Mouse (Mus musculus): ENCODE measurements around the gene Mdh1b.

Mdh1b gene

DNA sequence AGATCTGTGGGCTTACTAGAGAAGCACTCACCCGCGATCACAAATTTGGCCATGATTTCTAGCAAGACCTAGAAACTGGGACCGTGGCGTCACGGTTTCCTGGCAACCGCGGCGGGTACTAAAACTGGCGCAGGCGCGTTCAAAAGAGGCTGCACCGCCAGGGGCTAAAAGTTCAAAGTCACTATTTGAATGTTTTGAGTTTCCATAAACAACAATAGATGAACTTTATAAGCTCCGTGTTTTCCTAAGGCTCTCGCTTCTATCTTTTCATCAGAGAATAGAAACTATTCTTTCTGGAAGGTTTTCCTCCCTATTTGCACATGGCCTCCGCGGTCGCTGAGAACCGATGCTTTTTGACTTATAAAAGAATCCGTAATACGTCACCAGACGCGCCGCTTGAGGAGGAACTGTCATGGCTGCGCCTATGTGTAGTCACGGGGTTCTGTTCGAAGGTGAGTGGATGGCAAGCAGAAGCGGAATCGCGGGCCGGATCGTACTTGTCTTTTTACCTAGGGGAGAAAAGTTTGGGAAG lies at the start of gene Mdh1b, which contains the start of gene Fastkd2:
Gene Mdh1b (minus strand): TSS at position 79 of the 532 bp plus-strand sequence.
Gene Fastkd2 (plus strand): TSS at position 375 of the 532 bp plus-strand sequence.
- peak; percentile 91 to 92 for DNase-seq

GRCm38 (mm10) chr1:63776902-63777630 lies 46.9 kb upstream of the Mdh1b start:
- no peak for DNase-seq

DNA sequence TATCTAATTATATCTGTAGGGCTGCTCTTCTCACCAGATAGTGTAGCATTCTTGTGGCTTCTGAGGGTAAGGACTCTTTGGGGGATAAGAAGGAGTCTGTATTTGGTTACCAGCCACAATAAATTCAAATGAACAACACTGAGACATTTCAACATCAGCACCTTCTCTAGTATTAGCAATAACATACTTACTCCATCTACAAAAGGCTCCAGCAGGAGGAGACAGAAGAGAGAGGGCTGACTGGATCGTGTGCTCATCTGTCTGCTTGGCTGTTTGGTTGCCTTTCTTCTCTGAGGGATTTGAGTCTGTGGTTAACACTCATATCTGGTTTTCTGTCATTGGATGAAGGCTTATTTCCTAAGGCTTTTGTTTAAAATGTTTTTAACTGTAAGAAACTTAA lies 46.3 kb upstream of the Mdh1b start:
- DNase-seq, result no peak

DNA sequence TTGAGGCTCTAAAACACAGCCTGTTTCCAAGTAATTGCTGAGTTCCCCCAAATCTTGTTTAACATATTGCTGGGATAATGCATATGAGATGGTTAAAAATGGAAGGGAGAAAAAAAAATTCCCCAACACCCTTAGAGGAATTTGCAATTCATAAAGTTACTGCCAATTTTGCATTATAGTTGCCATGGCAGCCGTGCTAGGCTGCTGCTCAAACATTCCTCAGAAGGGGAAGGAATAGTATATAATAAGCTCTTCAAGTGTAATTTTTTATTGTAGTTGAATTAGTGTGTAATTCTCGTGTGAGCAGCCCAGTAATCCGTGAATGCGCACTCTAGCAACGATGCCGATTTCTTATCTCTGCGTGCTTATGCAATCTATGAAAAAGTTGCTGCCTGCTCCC lies 40.2 kb upstream of the Mdh1b start:
- DNase-seq, result no peak

DNA sequence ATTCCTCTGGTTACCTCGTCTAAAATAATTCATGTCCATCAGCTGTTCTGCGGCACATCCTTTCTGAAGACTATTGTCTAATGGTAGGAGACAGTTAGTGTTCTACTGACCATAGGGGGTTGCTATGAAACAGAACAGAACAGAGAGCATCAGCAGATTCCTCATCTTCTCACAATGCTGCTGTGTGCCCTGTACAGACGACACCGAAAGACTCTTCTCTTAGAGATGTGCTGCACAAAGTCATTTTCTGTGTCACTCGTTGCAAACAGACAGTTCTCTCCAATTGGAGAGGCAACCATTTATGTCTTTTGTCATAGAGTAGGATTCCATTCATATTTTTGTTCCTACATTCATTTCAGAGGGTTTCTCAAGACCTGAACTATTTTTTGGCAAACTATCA lies 39.0 kb upstream of the Mdh1b start, which contains the start of gene 4933402D24Rik:
Gene 4933402D24Rik (minus strand): TSS at position 101 of the 400 bp plus-strand sequence.
- no peak for DNase-seq

- peak; percentile 21 to 47 for DNase-seq
Measured at GRCm38 (mm10) chr1:63768112-63768511, 38.0 kb upstream of the Mdh1b start.

- no peak for DNase-seq
Measured at GRCm38 (mm10) chr1:63764395-63764794, 34.3 kb upstream of the Mdh1b start.

DNA sequence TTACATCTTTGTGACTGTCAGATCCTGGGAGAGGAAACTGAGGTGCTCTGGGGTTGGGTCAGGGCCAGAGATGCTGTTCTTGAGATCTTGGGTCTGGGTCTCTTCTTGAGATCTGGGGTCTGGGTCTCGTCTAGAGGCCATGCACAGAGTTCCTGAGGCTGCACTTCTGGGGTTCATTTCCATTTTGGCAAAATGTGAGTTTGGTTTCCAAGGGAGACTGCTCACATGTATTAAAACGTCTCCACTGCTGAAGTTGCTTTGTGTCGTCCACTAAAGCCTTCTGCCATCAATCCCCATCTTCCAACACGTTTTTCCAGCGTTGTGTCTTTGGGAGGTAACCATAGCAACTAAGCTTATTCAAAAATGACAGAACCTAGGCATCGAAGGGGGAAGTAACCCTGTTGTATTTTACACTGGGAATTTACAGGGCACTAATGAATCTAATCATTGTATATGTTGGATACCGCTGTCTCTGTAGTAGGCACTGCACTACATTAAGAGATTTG lies 33.8 kb upstream of the Mdh1b start:
- peak in 1 of 2 experiments; percentile 24 for DNase-seq

DNA sequence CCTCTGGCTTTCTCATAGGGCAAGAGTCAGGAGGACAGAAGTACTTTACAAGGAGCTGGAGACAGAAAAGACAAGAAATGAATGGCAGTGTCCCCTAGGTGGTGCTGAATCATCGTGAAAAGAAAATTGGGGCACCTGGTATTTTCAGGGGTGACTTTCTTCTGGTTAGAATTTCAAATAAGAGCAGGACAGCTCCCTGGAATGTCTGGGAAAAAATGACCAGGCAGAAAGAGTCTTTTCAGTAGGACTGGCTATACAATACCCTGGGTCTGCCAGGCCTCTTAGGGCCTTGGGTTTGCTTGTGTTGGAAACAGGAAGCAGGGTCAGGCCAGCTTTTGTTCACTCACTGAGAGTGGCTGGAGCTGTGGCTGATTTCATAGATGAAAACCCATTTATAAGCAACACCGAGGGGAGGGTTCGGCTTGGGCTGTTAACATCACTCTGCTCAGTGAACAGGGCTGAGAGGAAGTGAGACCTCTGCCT lies 33.1 kb upstream of the Mdh1b start:
- DNase-seq, result peak; percentile 71 to 78

DNA sequence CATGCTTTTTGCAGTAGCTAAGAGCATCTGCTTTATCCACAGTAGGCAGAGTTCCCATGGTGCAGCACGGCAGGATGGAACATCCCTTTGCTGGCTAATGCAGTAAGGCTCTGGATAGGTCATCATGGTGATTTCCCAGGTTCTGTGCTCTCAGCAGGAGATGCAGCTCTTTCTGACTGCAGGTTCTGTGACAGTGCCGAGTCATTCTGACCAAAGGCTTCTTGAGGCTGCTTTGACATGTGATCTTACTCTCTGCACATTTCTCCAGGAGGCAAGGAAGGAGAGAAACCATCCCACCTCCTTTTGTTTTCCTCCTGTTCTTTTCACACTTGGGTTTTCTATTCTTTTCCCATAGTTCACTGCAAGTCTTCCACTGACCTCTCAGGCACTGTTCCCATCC lies 25.9 kb upstream of the Mdh1b start:
- DNase-seq, result peak in 1 of 2 experiments; percentile 18

DNA sequence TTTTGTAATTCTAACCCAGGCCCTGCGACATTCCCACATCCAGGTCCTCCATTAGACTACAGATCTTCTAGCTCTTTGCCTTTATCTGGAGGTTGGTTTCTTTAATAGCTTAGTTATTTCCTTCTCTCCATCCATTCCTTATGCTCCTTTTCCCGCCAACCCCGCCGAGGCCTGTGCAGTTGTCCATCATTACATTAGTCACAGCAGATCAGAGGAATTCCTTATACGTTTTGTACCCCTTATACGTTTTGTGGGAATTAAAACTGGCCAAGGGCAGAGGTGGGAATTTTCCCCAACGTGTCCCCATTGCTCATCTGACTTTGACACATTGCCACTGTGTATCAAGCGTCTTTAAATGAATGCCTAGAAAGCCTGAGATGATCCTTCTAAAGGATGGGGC lies 322 bp downstream of the Mdh1b start:
- DNase-seq, result peak in 1 of 2 experiments; percentile 12

- DNase-seq, result no peak
Measured at GRCm38 (mm10) chr1:63720161-63720560, 10.0 kb downstream of the Mdh1b start.

DNA sequence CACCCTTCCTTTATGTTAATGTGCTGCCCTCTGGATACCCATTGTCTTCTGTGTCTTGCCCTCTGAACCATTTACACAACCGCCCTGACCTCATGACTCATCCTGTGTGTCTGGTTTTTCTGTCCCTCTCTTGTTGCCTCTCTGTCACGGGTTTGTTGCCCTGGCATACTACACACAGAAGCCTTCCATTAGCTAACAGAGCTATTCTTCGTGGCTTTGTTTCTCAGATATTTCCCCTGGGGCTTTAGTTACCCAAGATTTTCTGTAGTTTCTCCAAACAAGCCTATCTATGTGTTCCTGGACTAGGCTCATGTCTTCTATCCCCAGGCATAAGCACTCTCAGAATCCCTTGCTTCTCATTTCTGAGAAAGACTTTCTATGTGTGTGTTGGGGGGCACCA lies 21.2 kb downstream of the Mdh1b start:
- no peak for DNase-seq

DNA sequence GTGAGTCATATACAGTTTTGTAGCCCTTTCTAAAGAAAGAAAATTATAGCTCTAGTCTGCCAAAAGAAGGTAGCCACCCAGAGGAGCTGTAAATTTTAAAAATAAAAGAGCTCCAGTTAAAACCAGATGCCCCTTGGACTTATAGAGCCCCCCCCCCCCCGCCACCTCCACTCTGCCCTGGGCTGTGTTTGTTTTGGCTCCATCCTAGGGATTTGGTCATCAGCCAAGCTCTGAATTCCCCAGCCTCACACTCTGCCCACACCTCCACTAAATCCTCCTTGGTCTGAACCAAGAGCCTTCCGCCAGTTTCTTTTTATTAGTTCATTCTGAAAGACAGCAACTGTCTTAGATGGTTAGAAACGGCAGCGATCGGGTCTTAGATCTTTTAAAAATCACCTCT lies 24.4 kb downstream of the Mdh1b start:
- no peak for DNase-seq

DNA sequence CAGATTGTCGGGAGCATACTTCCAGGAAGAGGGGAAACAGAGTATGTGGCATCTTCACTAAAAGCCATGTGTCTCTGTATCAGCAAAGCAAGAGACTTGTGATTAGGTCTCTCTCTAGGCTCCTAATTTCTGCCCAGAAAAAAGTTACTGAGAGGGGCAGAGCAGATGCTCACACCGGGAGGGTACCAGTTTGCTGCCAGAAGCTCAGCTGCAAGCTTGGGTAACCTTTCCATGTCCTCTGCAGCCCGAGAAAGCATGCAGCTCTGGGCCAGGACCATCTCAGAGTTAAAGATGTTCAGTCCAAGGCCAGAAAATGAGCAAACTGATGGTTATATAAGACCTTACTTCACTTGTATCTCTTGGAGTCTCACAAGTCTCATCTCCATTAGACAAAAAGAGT lies 33.3 kb downstream of the Mdh1b start:
- peak; percentile 19 to 33 for DNase-seq

- no peak for DNase-seq
Measured at GRCm38 (mm10) chr1:63686827-63687226, 43.3 kb downstream of the Mdh1b start, which contains the start of gene Dytn. Dytn (minus strand) TSS chr1:63686927.

DNA sequence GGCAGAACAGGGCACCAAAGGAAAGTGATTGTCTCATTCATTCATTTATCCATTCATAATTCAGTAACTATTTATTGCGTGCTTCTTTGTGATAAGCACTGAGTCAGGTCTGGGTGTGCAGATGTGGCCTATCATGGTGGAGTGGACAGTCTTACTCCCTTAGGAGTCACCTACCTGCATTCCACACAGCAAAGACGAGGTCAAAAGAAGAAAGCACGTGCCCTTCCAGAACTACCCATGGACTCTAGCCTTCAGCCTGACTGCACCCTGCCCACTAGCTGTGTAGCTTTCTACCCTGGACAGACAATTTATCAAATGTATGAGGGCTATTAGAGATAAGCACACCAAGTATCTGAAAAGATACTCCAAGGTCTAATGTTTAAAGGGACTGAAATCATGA lies 54.1 kb downstream of the Mdh1b start:
- DNase-seq, result no peak

GRCm38 (mm10) chr1:63668852-63669160 lies 61.3 kb downstream of the Mdh1b start:
- peak; percentile 9 to 24 for DNase-seq

DNA sequence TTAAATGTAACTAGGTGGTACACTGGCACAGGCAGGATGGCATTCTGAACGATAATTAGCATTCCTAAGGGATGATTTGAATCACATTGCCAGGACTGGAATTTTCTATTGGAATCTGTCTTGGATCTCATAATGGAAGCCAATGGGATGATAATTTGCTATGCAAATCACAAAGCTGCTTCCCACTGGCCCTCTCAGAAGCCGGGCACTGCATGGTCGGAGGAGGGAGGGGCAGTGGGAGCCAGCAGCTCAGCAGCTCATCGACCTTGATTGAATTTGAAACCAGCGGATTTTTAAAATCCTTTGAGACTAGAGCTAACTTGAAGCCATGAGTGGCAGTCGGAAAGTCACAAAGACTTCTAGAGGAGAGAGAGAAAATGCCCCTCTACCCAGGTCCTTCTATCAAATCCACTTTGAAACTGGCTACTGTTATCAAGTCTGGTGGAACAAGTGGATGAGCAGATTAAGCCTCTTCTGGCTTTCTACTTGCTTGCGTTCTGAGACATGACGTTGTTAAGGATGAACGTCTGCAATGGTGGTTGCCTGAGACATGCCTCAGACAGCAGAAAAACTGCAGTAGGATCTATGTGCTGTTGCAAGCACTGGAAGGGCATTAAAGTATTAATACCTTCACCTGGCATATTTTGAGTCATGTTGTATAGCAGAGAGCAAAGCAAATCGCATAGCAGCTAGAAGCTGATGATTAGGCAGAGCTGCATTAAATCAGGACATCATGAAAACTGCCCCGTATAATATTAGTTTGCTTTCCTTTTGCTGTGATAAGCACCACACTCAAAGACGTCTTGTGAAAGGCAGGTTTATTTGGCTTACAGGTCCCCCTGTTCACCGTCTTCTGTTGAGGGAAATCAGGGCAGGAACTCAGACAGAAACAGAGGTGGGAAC lies 61.9 kb downstream of the Mdh1b start:
- DNase-seq, result no peak

DNA sequence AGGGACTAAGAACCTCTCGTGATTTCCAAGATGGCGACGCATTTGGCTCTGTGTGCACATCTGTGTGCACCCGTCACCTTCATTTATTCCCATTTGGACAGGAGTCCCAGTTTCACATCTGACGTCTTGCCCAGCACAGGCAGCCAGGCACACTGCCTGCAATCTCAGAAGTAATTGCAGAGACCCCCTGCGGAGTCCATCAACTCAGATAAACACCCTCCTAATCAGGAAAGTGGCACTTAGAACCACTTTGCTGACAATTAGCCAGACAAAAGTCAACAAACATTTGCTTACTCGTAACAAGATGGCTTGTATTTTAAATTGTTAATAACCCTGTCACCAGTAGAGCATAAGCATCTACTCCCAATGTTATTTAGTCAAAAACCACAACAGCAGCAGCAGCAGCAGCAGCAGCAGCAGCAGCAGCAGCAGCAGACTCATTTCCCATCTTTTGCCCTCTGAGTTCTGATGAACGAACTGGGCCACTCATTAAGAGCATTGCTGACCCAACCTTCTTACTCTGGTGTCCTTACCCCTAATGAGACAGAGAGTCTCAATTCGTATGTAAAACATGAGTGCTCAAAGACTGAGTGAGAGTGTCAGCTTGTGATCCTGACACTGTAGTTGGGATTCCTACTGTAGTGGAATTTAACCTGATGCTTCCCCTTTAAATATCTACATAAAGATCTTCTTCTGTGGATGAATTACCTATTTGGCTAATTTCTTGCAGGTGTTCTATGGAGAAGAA lies 62.7 kb downstream of the Mdh1b start:
- no peak for DNase-seq

GRCm38 (mm10) chr1:63666089-63666488 lies 64.0 kb downstream of the Mdh1b start:
- no peak for DNase-seq

DNA sequence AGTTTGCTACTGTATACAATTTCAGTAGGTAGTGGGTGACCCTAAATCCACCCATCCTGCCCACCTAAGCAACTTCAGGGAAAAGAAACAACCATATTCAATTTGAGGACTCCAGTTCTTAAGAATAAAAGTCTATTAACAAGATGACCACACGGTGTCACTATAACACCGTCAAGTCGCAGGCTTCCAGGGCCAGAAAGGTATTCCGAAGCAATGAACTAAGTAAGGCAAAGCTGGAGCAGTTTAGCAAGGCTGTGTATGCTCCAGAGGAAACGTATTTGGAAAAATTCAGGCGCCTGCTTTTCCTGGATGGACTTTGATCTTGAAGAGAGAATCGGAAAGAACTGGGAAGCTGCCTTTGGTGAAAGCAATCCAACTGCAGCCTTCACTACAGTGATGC lies 70.5 kb downstream of the Mdh1b start:
- peak; percentile 22 to 55 for DNase-seq
